Mouse (Mus musculus) left cerebral cortex, postnatal 14 days (tissue): Measurements from ENCODE around the gene Fbxl5. TPM values are rescaled to one million over a fixed set of nuclear protein-coding genes. Genes with fewer than 3 reads are reported as not detected.

Experiments
- DNase-seq, 2 experiments: peaks; one replicate each; pipeline ENCODE4 v3.0.0; 2021 to 2022; ENCODE audit warnings: low spot score in 2 of 2, mixed read lengths in 1 of 2
- intact Hi-C: fragments of 180-260 bp; cut with DNase I; formaldehyde crosslinking; loops from one replicate; pipeline ENCODE4 v1.15.1; 2025
- total RNA-seq, 2 experiments: library from RNA; stranded (reverse); gene quantifications; 2 replicates each; pipeline ENCODE4 v1.2.3; 2021

Fbxl5 gene
- total RNA-seq, 2 experiments from 2014 or later, result 76.6 to 83.0 TPM

GRCm38 (mm10) chr5:43722452-43722783, 99.0 kb downstream of the Fbxl5 start:
- intact Hi-C loops, result no loop called here
- DNase-seq, result no peak

GRCm38 (mm10) chr5:43721538-43722451, 99.6 kb downstream of the Fbxl5 start:
- DNase-seq, result no peak
- intact Hi-C loops, result no loop called here

GRCm38 (mm10) chr5:43699240-43699639, 122.2 kb downstream of the Fbxl5 start:
- intact Hi-C loops, result no loop called here
- no peak for DNase-seq

GRCm38 (mm10) chr5:43697133-43697532, 124.3 kb downstream of the Fbxl5 start:
- intact Hi-C loops, result no loop called here

More at GRCm38 (mm10) chr5:43697133-43697532, 124.3 kb downstream of the Fbxl5 start:
- DNase-seq, result no peak

Other genes starting within 250 kb of the Fbxl5 start
- 10 to 100 TPM; 12.2 to 12.8 TPM for gene Cc2d2a, start 159.3 kb downstream of the Fbxl5 start, total RNA-seq
- gene Bst1, start 2.8 kb downstream of the Fbxl5 start, total RNA-seq, result under 1 TPM in 1 of 2 experiments, not detected in 1; 0.30 TPM
- gene Cd38, start 46.9 kb upstream of the Fbxl5 start, total RNA-seq, result 1 to 10 TPM; 3.5 to 3.8 TPM
- 10 to 100 TPM; 11.0 to 12.1 TPM for gene Gm7879, start 91.5 kb upstream of the Fbxl5 start, total RNA-seq
- gene Fgfbp1, start 160.1 kb upstream of the Fbxl5 start, total RNA-seq, result 1 to 10 TPM; 5.5 to 6.8 TPM